Mouse (Mus musculus): ENCODE results near the gene Nemf. TPM values are rescaled to one million over a fixed set of nuclear protein-coding genes. Genes with fewer than 3 reads are reported as not detected.

Nemf gene
- polyA plus RNA-seq (2015; fragmentation: Nextera tagmentation; extraction: Ambion mirVana), result 44.1 and 44.9 TPM in 2 replicates

GRCm38 (mm10) chr12:69356546-69357299 lies at the start of gene Nemf:
Nemf (minus strand) TSS chr12:69357165.

GRCm38 (mm10) chr12:69371854-69372671 lies 15.1 kb upstream of the Nemf start, which contains the start of the genes Arf6 and Gm9887:
Arf6 (plus strand) TSS chr12:69372150.
Gm9887 (minus strand) TSS chr12:69372458.

GRCm38 (mm10) chr12:69296511-69297410 lies 60.2 kb downstream of the Nemf start, which contains the start of gene Klhdc2:
Klhdc2 (plus strand) TSS chr12:69296681.

Small RNA genes lying within 50 kb of the gene (microRNA-seq; reads per million reads assigned to microRNA genes)
- gene Gm47299 (0 reads per million in 2 experiments), gene Gm47305 (0 reads per million in 2 experiments)

Other genes starting within 250 kb of the Nemf start
- gene Rps29, start 198.0 kb downstream of the Nemf start, polyA plus RNA-seq (2015; fragmentation: Nextera tagmentation; extraction: Ambion mirVana), result 1,267 and 1,559 TPM in 2 replicates
- 2.5 and 3.4 TPM in 2 replicates for gene Lrr1, start 188.4 kb downstream of the Nemf start, polyA plus RNA-seq (2015; fragmentation: Nextera tagmentation; extraction: Ambion mirVana)
- gene Rpl36al, start 173.1 kb downstream of the Nemf start, polyA plus RNA-seq (2015; fragmentation: Nextera tagmentation; extraction: Ambion mirVana), result 498 and 516 TPM in 2 replicates
- 29.5 and 42.3 TPM in 2 replicates for gene Mgat2, start 173.0 kb downstream of the Nemf start, polyA plus RNA-seq (2015; fragmentation: Nextera tagmentation; extraction: Ambion mirVana)
- gene Gm49383, start 160.1 kb downstream of the Nemf start, polyA plus RNA-seq (2015; fragmentation: Nextera tagmentation; extraction: Ambion mirVana), result 4.6 and 5.0 TPM in 2 replicates
- gene Dnaaf2, start 158.7 kb downstream of the Nemf start, polyA plus RNA-seq (2015; fragmentation: Nextera tagmentation; extraction: Ambion mirVana), result 2.8 and 4.1 TPM in 2 replicates
- 3.6 and 4.5 TPM in 2 replicates for gene Gm49384, start 152.9 kb downstream of the Nemf start, polyA plus RNA-seq (2015; fragmentation: Nextera tagmentation; extraction: Ambion mirVana)
- 4.9 and 5.1 TPM in 2 replicates for gene Pole2, start 129.0 kb downstream of the Nemf start, polyA plus RNA-seq (2015; fragmentation: Nextera tagmentation; extraction: Ambion mirVana)
- gene Klhdc1, start 116.0 kb downstream of the Nemf start, polyA plus RNA-seq (2015; fragmentation: Nextera tagmentation; extraction: Ambion mirVana), result 10.5 and 11.4 TPM in 2 replicates
- gene Klhdc2, start 60.5 kb downstream of the Nemf start, polyA plus RNA-seq (2015; fragmentation: Nextera tagmentation; extraction: Ambion mirVana), result 96.8 and 99.8 TPM in 2 replicates
- gene Arf6, start 15.0 kb upstream of the Nemf start, polyA plus RNA-seq (2015; fragmentation: Nextera tagmentation; extraction: Ambion mirVana), result 36.7 and 51.6 TPM in 2 replicates
- 1.2 and 1.6 TPM in 2 replicates for gene Gm9887, start 15.3 kb upstream of the Nemf start, polyA plus RNA-seq (2015; fragmentation: Nextera tagmentation; extraction: Ambion mirVana)
- 6.6 and 9.7 TPM in 2 replicates for gene Vcpkmt, start 225.9 kb upstream of the Nemf start, polyA plus RNA-seq (2015; fragmentation: Nextera tagmentation; extraction: Ambion mirVana)

Data from skeletal muscle tissue, postnatal 0 days (tissue).